Mouse (Mus musculus) embryonic facial prominence, embryonic 14.5 days (tissue): ENCODE data around the gene Tbc1d22a. TPM values are rescaled to one million over a fixed set of nuclear protein-coding genes. Genes with fewer than 3 reads are reported as not detected.
"Not testable (repeated sequence)": the region's sequence is repeated elsewhere in the genome, so short reads cannot be mapped to it uniquely, and the experiment has no call there.

Experiments used
- ATAC-seq: fragments of 200-750 bp; cut with Nextera tagmentation; 2 replicates; pipeline ENCODE4 v1.8.0; 2017; ENCODE audit warnings: low read depth, moderate number of reproducible peaks, moderate TSS enrichment
- DNase-seq: peaks from one replicate; pipeline ENCODE4 v3.0.0-alpha.2; 2015; ENCODE audit warnings: low spot score
- H3K27ac ChIP-seq: fragments of 300-500 bp; sonication (generic); replicated peaks from 2 replicates; pipeline ENCODE4 v1.5.1; 2014; ENCODE audit warnings: low read depth, mild to moderate bottlenecking, low read length, moderate library complexity
- H3K27me3 ChIP-seq: fragments of 300-500 bp; sonication (generic); replicated peaks from 2 replicates; pipeline ENCODE4 v1.6.1; 2014; ENCODE audit warnings: low read length; ENCODE audit not compliant: control insufficient read depth, insufficient read depth
- H3K36me3 ChIP-seq: fragments of 300-500 bp; sonication (generic); 2 replicates; pipeline ENCODE4 v1.6.1; 2014; ENCODE audit warnings: low read length, mixed read lengths; ENCODE audit not compliant: control insufficient read depth, insufficient read depth
- H3K4me1 ChIP-seq: fragments of 300-500 bp; sonication (generic); 2 replicates; pipeline ENCODE4 v1.6.1; 2014; ENCODE audit warnings: antibody characterized with exemption, low read length; ENCODE audit not compliant: control insufficient read depth, insufficient read depth
- H3K4me2 ChIP-seq: fragments of 300-500 bp; sonication (generic); 2 replicates; pipeline ENCODE4 v1.6.1; 2014; ENCODE audit warnings: low read depth, mild to moderate bottlenecking, low read length, moderate library complexity, mixed read lengths
- H3K4me3 ChIP-seq: fragments of 300-500 bp; sonication (generic); 2 replicates; pipeline ENCODE4 v1.5.1; 2014; ENCODE audit warnings: low read depth, mild to moderate bottlenecking, low read length
- H3K9ac ChIP-seq: fragments of 300-500 bp; sonication (generic); 2 replicates; pipeline ENCODE4 v1.6.1; 2014; ENCODE audit warnings: low read depth, mild to moderate bottlenecking, low read length, moderate library complexity, mixed read lengths
- H3K9me3 ChIP-seq: fragments of 300-500 bp; sonication (generic); 2 replicates; pipeline ENCODE4 v1.6.1; 2016; ENCODE audit warnings: low read length; ENCODE audit not compliant: control insufficient read depth
- WGBS: fragments of 180-500 bp; shearing (Covaris S2); extraction: QIAGEN DNeasy Blood & Tissue Kit; methylation state at CpG from one replicate; pipeline ENCODE4 v1.1.7; 2014; 5-methylcytosine and 5-hydroxymethylcytosine counted together
- polyA plus RNA-seq: library from polyadenylated mRNA; unstranded; fragments of >200 nt; fragmentation: Nextera tagmentation; extraction: Ambion mirVana; gene quantifications from 2 replicates; pipeline ENCODE4 v1.2.1, GENCODE M21; 2014

Tbc1d22a gene
- polyA plus RNA-seq, 1 experiment from 2014 or later, result 8.1 TPM

DNA sequence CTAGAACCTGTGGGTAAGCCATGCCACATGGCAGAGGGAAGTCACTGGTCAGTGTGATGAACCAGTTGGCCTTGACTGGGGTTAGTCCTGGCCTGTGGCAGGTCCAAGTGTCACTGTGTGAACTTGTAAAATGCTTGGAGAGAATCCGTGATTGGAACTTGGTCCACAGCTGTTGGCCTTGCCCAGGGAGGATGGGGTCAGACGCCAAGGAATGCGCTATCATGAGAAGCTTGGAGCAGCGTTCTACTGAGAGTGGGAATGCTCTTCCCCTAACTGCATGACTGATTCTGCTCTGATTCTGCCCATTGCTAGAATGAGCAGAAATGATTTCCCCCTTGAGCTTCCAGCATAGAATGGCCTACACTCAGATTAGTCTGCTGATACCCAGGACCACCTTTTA is 6.5 kb downstream of the Tbc1d22a start:
- H3K9me3 ChIP-seq, result no peaks in the 10 kb centered on the region
- H3K4me2 ChIP-seq, result no peak overlapping the region
- no peaks in the 10 kb centered on the region for H3K36me3 ChIP-seq
- H3K4me1 ChIP-seq, result no peaks in the 10 kb centered on the region
- H3K27ac ChIP-seq, result no peak overlapping the region
- no peak for ATAC-seq
- no peak overlapping the region for H3K4me3 ChIP-seq
- no peaks in the 10 kb centered on the region for H3K27me3 ChIP-seq
- no peak overlapping the region for H3K9ac ChIP-seq
- WGBS, result 88% methylated on average over 4 of the region's 4 CpGs
- DNase-seq, result no peak

DNA sequence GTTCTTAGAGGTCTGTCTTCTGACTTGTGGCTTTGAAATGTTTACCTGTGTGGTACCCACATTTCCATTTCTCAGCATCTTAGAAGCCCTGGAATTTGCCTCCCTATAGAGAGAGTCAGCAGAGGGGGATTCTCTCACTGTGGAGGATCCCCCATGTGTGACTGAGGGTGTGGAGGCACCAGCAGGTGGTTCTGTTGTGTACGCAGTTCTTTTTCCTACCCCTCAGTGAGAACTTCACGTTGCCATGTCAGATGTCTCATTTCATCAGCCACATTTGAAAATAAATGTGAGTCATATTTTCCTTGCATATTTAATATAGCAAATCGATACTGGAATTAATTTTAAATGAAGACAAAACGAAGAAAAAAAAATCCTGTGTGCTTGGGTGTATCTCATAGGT is 7.1 kb downstream of the Tbc1d22a start:
- Histone ChIP-seq H3K27ac (no peak overlapping the region), H3K27me3 (no peaks in the 10 kb centered on the region), H3K4me1 (no peaks in the 10 kb centered on the region), H3K4me2 (no peak overlapping the region), H3K9me3 (no peaks in the 10 kb centered on the region), H3K36me3 (no peaks in the 10 kb centered on the region), H3K9ac (no peak overlapping the region), H3K4me3 (no peak overlapping the region)
- 82% methylated on average over 4 of the region's 4 CpGs for WGBS
- ATAC-seq, result no peak
- no peak for DNase-seq

- not testable (repeated sequence) for ATAC-seq, H3K27ac ChIP-seq, H3K27me3 ChIP-seq, H3K9ac ChIP-seq, H3K4me1 ChIP-seq, H3K36me3 ChIP-seq, H3K4me3 ChIP-seq, H3K4me2 ChIP-seq, DNase-seq, H3K9me3 ChIP-seq
- WGBS, result 84% methylated on average over 11 of the region's 11 CpGs
These were observed 7.6 kb downstream of the Tbc1d22a start for GRCm38 (mm10) chr15:86221901-86222300.

- WGBS, result 81% methylated on average over 7 of the region's 7 CpGs
- Histone ChIP-seq H3K9me3 (no peaks in the 10 kb centered on the region), H3K9ac (no peak overlapping the region), H3K36me3 (no peaks in the 10 kb centered on the region), H3K4me3 (no peak overlapping the region), H3K4me2 (no peak overlapping the region), H3K27me3 (no peaks in the 10 kb centered on the region), H3K27ac (no peak overlapping the region), H3K4me1 (no peaks in the 10 kb centered on the region)
- ATAC-seq (no peak), DNase-seq (no peak)
These were observed 10.8 kb downstream of the Tbc1d22a start for GRCm38 (mm10) chr15:86224972-86225551.

DNA sequence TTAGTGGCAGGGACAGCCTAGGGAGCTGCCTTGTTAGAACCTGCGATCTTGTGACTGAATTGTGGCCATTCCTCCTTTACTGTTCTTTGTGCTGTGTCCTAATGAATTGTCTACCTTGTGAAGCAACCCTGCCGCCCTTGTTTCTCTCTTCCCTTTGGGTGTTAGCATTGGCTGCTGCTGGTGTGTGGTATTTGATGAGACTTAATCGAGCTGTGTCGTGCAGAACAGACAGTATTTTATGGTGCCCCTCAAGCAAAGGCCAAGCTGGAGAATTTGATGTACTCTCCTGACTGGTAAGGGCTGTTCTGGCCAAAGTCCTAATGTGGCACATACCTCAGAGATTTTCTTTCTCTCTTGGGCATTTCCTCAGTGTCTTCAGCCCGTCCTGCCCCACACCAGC is 12.0 kb downstream of the Tbc1d22a start:
- Histone ChIP-seq H3K4me3 (no peak overlapping the region), H3K4me2 (no peak overlapping the region), H3K36me3 (no peaks in the 10 kb centered on the region), H3K27me3 (no peaks in the 10 kb centered on the region), H3K9me3 (no peaks in the 10 kb centered on the region), H3K4me1 (no peaks in the 10 kb centered on the region), H3K27ac (no peak overlapping the region), H3K9ac (no peak overlapping the region)
- WGBS, result 84% methylated on average over 5 of the region's 5 CpGs
- no peak for DNase-seq
- ATAC-seq, result no peak

GRCm38 (mm10) chr15:86226968-86227367 is 12.7 kb downstream of the Tbc1d22a start:
- no peaks in the 10 kb centered on the region for H3K9me3 ChIP-seq
- 76% methylated on average over 2 of the region's 2 CpGs for WGBS
- DNase-seq (no peak), ATAC-seq (no peak)
- H3K27me3 ChIP-seq, result no peaks in the 10 kb centered on the region
- no peaks in the 10 kb centered on the region for H3K4me1 ChIP-seq
- H3K4me2 ChIP-seq, result no peak overlapping the region
- H3K9ac ChIP-seq, result no peak overlapping the region
- H3K27ac ChIP-seq, result no peak overlapping the region
- no peak overlapping the region for H3K4me3 ChIP-seq
- H3K36me3 ChIP-seq, result no peaks in the 10 kb centered on the region

GRCm38 (mm10) chr15:86228186-86228585 is 13.9 kb downstream of the Tbc1d22a start:
- 47% methylated on average over 3 of the region's 3 CpGs for WGBS
- ATAC-seq, result peak; percentile 53; the same call in 1 of the 2 replicates
- no peak overlapping the region for H3K4me2 ChIP-seq
- H3K9me3 ChIP-seq, result no peaks in the 10 kb centered on the region
- peak; percentile 30 for DNase-seq
- H3K27ac ChIP-seq, result no peak overlapping the region
- H3K9ac ChIP-seq, result no peak overlapping the region
- H3K27me3 ChIP-seq, result no peaks in the 10 kb centered on the region
- H3K36me3 ChIP-seq, result no peaks in the 10 kb centered on the region
- H3K4me3 ChIP-seq, result no peak overlapping the region
- no peaks in the 10 kb centered on the region for H3K4me1 ChIP-seq

GRCm38 (mm10) chr15:86229088-86229487 is 14.8 kb downstream of the Tbc1d22a start:
- Histone ChIP-seq H3K27me3 (no peaks in the 10 kb centered on the region), H3K27ac (no peak overlapping the region), H3K4me3 (no peak overlapping the region), H3K36me3 (no peaks in the 10 kb centered on the region), H3K4me1 (no peaks in the 10 kb centered on the region), H3K9ac (no peak overlapping the region), H3K9me3 (no peaks in the 10 kb centered on the region), H3K4me2 (no peak overlapping the region)
- no peak for DNase-seq
- ATAC-seq, result no peak
- WGBS, result 88% methylated on average over 8 of the region's 8 CpGs

GRCm38 (mm10) chr15:86229623-86230022 is 15.4 kb downstream of the Tbc1d22a start:
- WGBS, result 77% methylated on average over 11 of the region's 11 CpGs
- H3K4me2 ChIP-seq, result no peak overlapping the region

More at GRCm38 (mm10) chr15:86229623-86230022, 15.4 kb downstream of the Tbc1d22a start:
- Histone ChIP-seq H3K27me3 (no peaks in the 10 kb centered on the region), H3K4me3 (no peak overlapping the region), H3K9ac (no peak overlapping the region), H3K36me3 (no peaks in the 10 kb centered on the region), H3K27ac (no peak overlapping the region), H3K9me3 (no peaks in the 10 kb centered on the region), H3K4me1 (no peaks in the 10 kb centered on the region)
- DNase-seq (no peak), ATAC-seq (no peak)
